Mouse (Mus musculus) common myeloid progenitor, adult 5-6 weeks (primary cell): ENCODE results near the gene Trarg1. TPM values are rescaled to one million over a fixed set of nuclear protein-coding genes. Genes with fewer than 3 reads are reported as not detected.
"Not testable (repeated sequence)": the region's sequence is repeated elsewhere in the genome, so short reads cannot be mapped to it uniquely, and the experiment has no call there.

Experiments
- ATAC-seq: replicated peaks from 2 replicates; pipeline ENCODE4 v1.8.0; 2016; ENCODE audit warnings: low read depth, mild to moderate bottlenecking, moderate TSS enrichment, inconsistent platforms; ENCODE audit not compliant: poor library complexity, severe bottlenecking
- total RNA-seq: library from RNA; stranded (forward); fragments of 200-1000, 187-1606 nt; gene quantifications from 2 replicates; pipeline ENCODE4 v1.2.3, GENCODE M21; 2017

Trarg1 gene
- not detected in 2 replicates for total RNA-seq

- ATAC-seq: not testable (repeated sequence)
Measured at GRCm38 (mm10) chr11:76679508-76679907, at the start of gene Trarg1. Trarg1 (plus strand) TSS chr11:76679808.

GRCm38 (mm10) chr11:76630023-76630422 lies 49.6 kb upstream of the Trarg1 start:
- ATAC-seq: no peak

- ATAC-seq: no peak
Measured at GRCm38 (mm10) chr11:76630487-76630886, 49.1 kb upstream of the Trarg1 start.

- ATAC-seq: no peak
Measured at GRCm38 (mm10) chr11:76639269-76639985, 40.2 kb upstream of the Trarg1 start.

- ATAC-seq: no peak
Measured at GRCm38 (mm10) chr11:76640231-76640630, 39.4 kb upstream of the Trarg1 start.

GRCm38 (mm10) chr11:76644257-76644656 lies 35.4 kb upstream of the Trarg1 start:
- ATAC-seq: no peak

GRCm38 (mm10) chr11:76645036-76645435 lies 34.6 kb upstream of the Trarg1 start:
- ATAC-seq: peak; percentile 20

- ATAC-seq: peak; percentile 79
Measured at GRCm38 (mm10) chr11:76645955-76646354, 33.7 kb upstream of the Trarg1 start.

GRCm38 (mm10) chr11:76647062-76647461 lies 32.5 kb upstream of the Trarg1 start:
- peak; percentile 4; the same call in 1 of the 2 replicates for ATAC-seq

- ATAC-seq: peak; percentile 81
Measured at GRCm38 (mm10) chr11:76647500-76647899, 32.1 kb upstream of the Trarg1 start.

- ATAC-seq: no peak
Measured at GRCm38 (mm10) chr11:76650862-76651560, 28.6 kb upstream of the Trarg1 start.

- ATAC-seq: no peak
Measured at GRCm38 (mm10) chr11:76652838-76653334, 26.7 kb upstream of the Trarg1 start.

- peak; percentile 62 for ATAC-seq
Measured at GRCm38 (mm10) chr11:76655106-76655505, 24.5 kb upstream of the Trarg1 start.

GRCm38 (mm10) chr11:76657450-76657970 lies 22.1 kb upstream of the Trarg1 start:
- no peak for ATAC-seq

GRCm38 (mm10) chr11:76659138-76659930 lies 20.3 kb upstream of the Trarg1 start:
- ATAC-seq: no peak

GRCm38 (mm10) chr11:76661790-76662468 lies 17.7 kb upstream of the Trarg1 start:
- ATAC-seq: no peak

GRCm38 (mm10) chr11:76666002-76666649 lies 13.5 kb upstream of the Trarg1 start:
- 0 out of 2 replicates have a peak, but pooled peaks have one; percentile 22 for ATAC-seq

GRCm38 (mm10) chr11:76667807-76668206 lies 11.8 kb upstream of the Trarg1 start:
- 0 out of 2 replicates have a peak, but pooled peaks have one; percentile 22 for ATAC-seq

- ATAC-seq: no peak
Measured at GRCm38 (mm10) chr11:76671871-76672475, 7.6 kb upstream of the Trarg1 start, which contains the start of gene Bhlha9. Bhlha9 (plus strand) TSS chr11:76672470.
